Mouse (Mus musculus) adrenal gland (tissue): ENCODE data around the gene Plcd3.

Experiments used
- intact Hi-C: fragments of 180-260 bp; cut with DNase I; formaldehyde crosslinking; loops from one replicate; pipeline ENCODE4 v1.15.1; 2025

The Plcd3 gene

DNA sequence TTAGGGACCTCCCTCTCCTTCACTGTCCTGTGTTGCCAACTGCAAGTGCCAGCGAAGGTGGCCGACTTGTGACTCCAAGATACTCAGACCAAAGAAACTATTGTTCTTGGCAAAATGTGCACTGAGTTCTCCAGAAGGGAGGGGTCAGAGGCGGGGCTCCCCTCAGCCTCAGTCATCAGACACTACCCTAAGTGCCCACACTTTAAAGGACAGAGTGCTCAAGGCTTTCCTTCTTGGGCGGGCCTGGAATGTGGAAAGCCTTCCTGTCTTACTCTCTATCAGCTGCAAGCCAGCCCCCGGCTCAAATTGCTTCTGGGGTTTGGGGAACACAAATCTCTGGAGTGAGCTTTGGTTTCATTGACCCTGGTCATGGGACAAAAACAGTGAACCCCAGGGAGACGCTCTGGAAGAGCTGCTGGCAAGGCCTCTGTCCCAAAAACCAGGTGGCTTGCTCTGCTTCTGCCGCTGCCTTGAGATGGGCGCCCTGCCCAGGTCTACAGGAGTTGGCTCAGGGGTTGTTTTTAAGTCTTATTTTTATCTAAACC is 33.9 kb downstream of the Plcd3 start:
- intact Hi-C loops = no loop called here

DNA sequence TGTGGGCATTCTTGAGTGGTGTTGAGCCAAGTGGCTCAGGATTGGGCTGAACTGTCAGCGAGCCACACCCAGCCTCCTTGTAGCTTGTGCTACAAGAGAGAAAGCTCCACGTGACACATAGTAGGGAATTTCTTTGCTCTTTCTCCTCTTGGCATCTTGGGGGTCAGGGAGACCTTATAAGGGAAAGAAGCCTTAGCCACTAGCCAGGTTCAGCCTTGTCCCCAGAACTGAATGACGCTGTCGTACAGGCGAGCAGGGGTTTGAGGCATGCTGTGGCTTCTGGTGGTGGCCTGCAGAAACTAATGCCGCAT is 34.5 kb downstream of the Plcd3 start:
- intact Hi-C loops = no loop called here

- intact Hi-C loops = no loop called here
These were observed 35.0 kb downstream of the Plcd3 start for GRCm38 (mm10) chr11:103066191-103067050.

GRCm38 (mm10) chr11:103058499-103059085 is 42.9 kb downstream of the Plcd3 start:
- intact Hi-C loops = loop anchor here (10.0 kb wide), 2 partner anchors 154 to 284 kb away; partner anchors contain the start of gene Gfap

GRCm38 (mm10) chr11:103056636-103057035 is 44.8 kb downstream of the Plcd3 start:
- intact Hi-C loops = loop anchor here (10.0 kb wide), 2 partner anchors 152 to 282 kb away; partner anchors contain the start of gene Gfap

GRCm38 (mm10) chr11:103054798-103055197 is 46.7 kb downstream of the Plcd3 start:
- intact Hi-C loops = loop anchor here (5.0 to 10.0 kb wide), 3 partner anchors 57 to 280 kb away; partner anchors contain the start of gene Gfap

DNA sequence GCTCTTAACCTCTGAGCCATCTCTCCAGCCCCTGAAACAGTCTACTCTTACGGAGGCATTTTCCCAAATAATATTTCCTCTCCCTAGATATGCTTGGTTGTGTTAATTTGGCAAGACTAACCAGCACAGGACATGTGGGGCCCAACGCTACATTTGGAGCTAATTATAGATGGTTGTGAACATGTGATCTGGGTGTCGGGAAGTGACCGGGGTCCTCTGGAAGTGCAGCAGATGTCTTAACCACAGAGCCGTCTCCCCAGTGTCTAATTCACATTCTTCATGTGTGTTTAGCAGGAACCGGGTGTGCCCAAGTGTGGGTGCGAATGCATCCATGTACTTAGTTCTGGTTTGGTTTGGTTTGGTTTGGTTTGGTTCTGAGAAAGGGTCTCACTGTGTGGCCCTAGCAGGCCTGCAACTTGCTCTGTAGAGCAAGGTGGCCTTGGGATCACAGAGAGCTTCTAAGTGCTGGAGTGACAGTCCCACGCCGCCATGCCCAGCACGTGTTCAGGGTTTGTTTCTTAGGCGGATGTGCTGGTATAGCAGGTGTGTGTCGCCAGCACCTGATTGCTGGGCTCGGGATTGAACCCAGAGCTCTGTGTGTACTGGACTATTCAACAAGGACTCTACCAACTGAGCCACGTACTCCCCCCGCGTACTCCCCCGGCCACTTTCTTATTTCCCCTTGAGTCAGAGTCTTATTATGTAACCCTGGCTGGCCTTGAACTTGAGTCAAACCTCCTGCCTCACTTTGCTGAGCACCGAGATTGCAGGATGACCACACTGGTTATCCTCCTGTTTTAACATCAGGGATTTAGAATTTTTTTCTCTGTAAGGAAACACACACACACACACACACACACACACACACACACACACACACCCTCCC is 48.0 kb downstream of the Plcd3 start:
- intact Hi-C loops = loop anchor here (5.0 to 10.0 kb wide), 3 partner anchors 56 to 279 kb away; partner anchors contain the start of gene Gfap

GRCm38 (mm10) chr11:103052078-103052477 is 49.4 kb downstream of the Plcd3 start:
- intact Hi-C loops = loop anchor here (5.0 to 10.0 kb wide), 3 partner anchors 55 to 277 kb away; partner anchors contain the start of gene Gfap

GRCm38 (mm10) chr11:103051249-103051691 is 50.2 kb downstream of the Plcd3 start:
- intact Hi-C loops = loop anchor here (5.0 to 10.0 kb wide), 3 partner anchors 54 to 276 kb away; partner anchors contain the start of gene Gfap

DNA sequence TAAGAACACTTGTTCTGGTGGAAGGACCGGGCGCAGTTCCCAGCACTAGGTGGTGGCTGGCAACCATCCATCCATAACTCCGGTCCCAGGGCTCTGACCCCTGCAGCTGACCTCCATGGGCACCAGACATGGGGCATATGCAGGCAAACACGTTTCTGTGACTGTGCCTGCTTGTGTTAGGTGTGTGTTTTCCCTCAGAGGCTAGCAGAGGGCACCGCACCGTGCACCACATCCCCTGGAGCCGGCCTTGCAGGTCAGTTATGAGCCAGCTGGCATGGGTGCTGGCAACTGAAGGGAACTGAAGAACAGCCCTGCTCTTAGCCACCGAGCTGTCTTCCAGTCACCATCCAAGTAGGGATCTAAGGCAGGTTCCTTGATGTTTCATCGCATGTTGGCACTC is 51.3 kb downstream of the Plcd3 start:
- intact Hi-C loops = loop anchor here (5.0 to 10.0 kb wide), 3 partner anchors 53 to 275 kb away; partner anchors contain the start of gene Gfap

GRCm38 (mm10) chr11:103049611-103050010 is 51.8 kb downstream of the Plcd3 start:
- intact Hi-C loops = loop anchor here (5.0 to 10.0 kb wide), 3 partner anchors 52 to 275 kb away; partner anchors contain the start of gene Gfap

DNA sequence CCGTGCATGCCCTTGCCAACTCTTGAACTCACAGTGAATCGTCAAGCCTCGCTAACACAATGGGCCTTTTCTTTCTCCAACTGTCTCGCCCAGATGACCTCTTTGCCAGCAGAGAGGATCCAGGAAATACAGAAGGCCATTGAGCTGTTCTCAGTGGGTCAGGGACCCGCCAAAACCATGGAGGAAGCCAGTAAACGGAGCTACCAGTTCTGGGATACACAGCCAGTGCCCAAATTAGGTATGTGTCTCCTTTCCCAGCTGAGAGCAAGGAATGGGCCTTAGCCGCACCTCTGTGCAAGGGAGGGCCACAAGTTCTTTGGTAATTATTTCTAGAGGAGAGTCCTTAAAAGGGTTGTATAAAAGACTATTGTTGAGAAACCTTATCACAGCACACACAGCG is 55.2 kb downstream of the Plcd3 start:
- intact Hi-C loops = no loop called here

- intact Hi-C loops = no loop called here
These were observed 57.5 kb downstream of the Plcd3 start for GRCm38 (mm10) chr11:103043982-103044381.

GRCm38 (mm10) chr11:103042828-103043227 is 58.6 kb downstream of the Plcd3 start:
- intact Hi-C loops = no loop called here

DNA sequence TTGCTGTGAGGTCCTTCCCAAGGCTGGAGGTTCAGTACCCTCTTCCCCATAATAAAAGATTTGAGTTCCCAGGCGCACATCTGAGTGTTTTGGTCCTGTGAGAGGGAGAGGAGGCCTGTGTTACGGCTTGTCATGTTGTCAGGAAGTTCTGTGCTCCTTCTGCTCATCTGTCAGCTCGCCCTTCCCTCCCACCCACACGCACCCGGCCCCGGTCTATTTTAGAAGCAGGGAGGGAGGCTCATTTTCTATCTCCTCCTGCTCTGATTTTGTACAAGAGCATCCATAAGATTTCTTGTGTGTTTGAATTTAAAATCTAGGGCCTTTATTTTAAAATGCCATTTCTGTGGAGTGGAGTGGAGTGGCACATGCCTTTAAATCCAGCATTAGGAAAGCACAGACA is 63.4 kb downstream of the Plcd3 start:
- intact Hi-C loops = no loop called here

GRCm38 (mm10) chr11:103036881-103037465 is 64.5 kb downstream of the Plcd3 start:
- intact Hi-C loops = no loop called here

GRCm38 (mm10) chr11:103035007-103035406 is 66.5 kb downstream of the Plcd3 start:
- intact Hi-C loops = no loop called here

DNA sequence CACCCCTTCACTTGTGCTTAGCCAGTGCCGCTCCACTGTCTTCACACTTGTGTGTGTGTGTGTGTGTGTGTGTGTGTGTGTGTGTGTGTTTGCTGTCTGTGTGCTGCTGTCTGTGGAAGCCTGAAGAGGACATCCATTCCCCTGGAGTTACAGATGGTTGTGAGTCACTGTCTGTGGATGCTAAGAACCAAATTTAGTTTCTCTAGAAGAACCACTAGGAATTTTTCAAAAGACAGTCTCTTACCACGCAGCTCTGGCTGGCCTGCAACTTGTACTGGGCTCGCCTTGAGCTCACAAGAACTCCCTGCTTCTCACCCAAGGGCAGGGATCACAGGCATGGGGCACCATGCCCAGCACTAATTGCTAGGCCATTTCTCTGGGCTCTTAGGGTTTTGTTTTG is 68.4 kb downstream of the Plcd3 start:
- intact Hi-C loops = no loop called here

- intact Hi-C loops = no loop called here
These were observed 73.1 kb downstream of the Plcd3 start, which contains the start of the genes Nmt1 and Dcakd for GRCm38 (mm10) chr11:103028176-103028891. Gene Nmt1, plus strand, starts transcription at chr11:103028190. Gene Dcakd, minus strand, starts transcription at chr11:103028333.
